Mouse (Mus musculus) C2C12 (cell line): Measurements from ENCODE around the gene Gprc5d.

ENCODE experiments used
- CTCF ChIP-seq: IDR thresholded peaks from one replicate; pipeline ENCODE4 v1.5.1; 2011; ENCODE audit not compliant: control insufficient read depth, insufficient read depth, insufficient read length
- MAX ChIP-seq: IDR thresholded peaks from one replicate; pipeline ENCODE4 v1.6.1; 2011; ENCODE audit warnings: mild to moderate bottlenecking, control low read depth
- MYOG ChIP-seq: IDR thresholded peaks from one replicate; pipeline ENCODE4 v1.6.1; 2011; ENCODE audit not compliant: control insufficient read depth, insufficient read length; ENCODE audit errors: extremely low read depth
- USF1 ChIP-seq: IDR thresholded peaks from one replicate; pipeline ENCODE4 v1.6.1; 2011; ENCODE audit warnings: low read depth, mild to moderate bottlenecking, control low read depth, moderate library complexity

GRCm38 (mm10) chr6:135144516-135144915 lies 26.4 kb upstream of the Gprc5d start:
- peak; percentile 59 for TF ChIP-seq CTCF
- TF ChIP-seq MYOG: no peak
- TF ChIP-seq MAX: no peak
- TF ChIP-seq USF1: no peak
